Mouse (Mus musculus) right cerebral cortex, adult 2 months (tissue): ENCODE measurements at regions not wholly inside any gene's neighbourhood (a gene's known extent, or its start where the extent isn't known, plus 50 kb on each side); places are given as distances from the start of the nearest gene placed in this dataset.
A peak's percentile ranks its signal among the peaks of the same experiment; 100 is the strongest.
"Not testable (repeated sequence)": the region's sequence is repeated elsewhere in the genome, so short reads cannot be mapped to it uniquely, and the experiment has no call there.

Experiments
- DNase-seq, 2 experiments: peaks; one replicate each; pipeline ENCODE4 v3.0.0; 2021 to 2022; ENCODE audit warnings: low spot score in 2 of 2

DNA sequence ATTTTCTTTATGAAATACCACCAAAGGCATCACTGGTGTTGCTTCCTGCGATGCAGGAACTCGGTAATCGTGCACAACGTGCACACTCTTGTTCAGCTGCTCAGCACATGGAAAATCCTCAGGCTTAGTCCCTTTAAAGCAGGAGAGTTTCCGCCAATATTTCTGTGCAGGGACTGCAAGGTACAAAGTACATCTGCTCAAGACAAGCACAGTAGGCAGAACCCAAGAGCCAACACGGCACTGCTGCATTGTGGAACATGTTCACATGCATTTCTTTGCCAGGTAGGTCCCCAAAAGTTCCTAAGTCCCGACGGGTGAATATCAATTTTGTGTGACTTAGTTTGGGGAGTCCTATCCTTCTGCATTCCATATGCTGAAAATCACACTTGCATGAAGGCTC, 808.0 kb upstream of the Pou3f3 start:
- DNase-seq: no peak

- DNase-seq: no peak
These were observed 807.4 kb upstream of the Pou3f3 start for GRCm38 (mm10) chr1:41888213-41888612.

DNA sequence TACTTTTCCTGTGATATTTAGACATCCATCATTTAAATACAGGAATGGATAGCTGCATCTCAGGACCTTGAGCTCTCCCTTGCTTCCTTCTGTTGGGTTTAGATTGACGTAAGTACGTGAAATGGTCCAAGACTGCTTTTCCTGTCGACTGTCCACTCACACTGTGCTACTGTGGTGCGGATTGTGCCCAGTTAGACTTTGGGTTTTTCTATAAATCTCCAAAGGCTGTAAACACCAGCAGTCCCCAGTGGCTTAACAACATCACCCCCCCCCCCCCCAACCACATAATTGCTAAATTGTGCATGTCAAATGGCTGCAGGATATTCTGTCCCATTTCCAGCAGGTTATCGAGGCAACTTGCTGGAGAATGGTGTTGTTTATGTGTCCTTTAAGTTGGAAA, 806.6 kb upstream of the Pou3f3 start:
- DNase-seq: no peak

- no peak for DNase-seq
These were observed 805.6 kb upstream of the Pou3f3 start for GRCm38 (mm10) chr1:41889940-41890339.

- DNase-seq: peak in 1 of 2 experiments; percentile 36
These were observed 804.6 kb upstream of the Pou3f3 start for GRCm38 (mm10) chr1:41890714-41891689.

GRCm38 (mm10) chr1:41891730-41892129, 803.8 kb upstream of the Pou3f3 start:
- peak; percentile 39 to 46 for DNase-seq

DNA sequence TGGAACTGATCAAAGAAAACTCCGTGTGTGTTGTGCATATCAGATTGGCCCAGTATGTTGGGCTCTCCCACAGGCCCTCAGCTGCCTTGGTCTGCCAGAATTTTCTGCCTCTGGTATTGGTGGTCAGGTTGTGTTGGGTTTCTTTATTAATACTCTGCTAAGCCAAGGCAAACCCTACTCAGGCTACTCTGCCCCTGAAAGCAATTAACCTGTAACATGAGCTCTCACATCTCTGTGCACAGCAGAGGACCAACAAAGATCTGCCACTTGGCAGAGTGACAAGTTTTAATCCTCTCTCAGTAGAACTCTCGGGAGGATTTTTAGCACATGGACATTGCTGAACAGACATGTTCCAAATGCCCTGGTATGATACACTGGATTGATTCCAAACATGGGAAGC, 803.2 kb upstream of the Pou3f3 start:
- DNase-seq: no peak

DNA sequence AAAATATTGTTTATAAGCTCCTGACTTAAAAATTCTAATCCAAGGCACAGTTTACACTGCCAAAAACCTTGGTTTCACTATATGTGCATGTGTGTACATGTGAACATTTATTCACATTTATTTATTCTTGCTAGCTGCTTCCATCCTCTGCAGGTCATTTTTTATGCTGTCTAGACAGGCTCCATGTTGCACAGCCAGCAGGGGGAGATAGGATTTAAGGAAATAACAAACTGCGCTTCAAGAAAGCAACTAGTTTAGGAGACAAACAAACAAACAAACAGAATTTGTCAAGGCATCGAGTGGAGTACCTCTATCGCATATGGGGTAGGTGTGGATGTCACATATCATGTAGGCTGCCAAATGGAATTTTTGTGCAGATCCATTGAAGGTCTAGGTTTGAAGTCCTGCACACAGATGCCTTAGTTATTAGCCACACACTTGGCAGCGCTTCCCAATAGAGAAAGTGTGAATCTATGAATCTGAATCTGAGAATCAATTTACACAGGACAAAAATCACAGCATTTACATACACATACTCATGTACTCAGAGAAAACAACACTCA, 797.7 kb upstream of the Pou3f3 start:
- peak; percentile 55 to 73 for DNase-seq

GRCm38 (mm10) chr1:41900370-41900769, 795.2 kb upstream of the Pou3f3 start:
- DNase-seq: no peak

DNA sequence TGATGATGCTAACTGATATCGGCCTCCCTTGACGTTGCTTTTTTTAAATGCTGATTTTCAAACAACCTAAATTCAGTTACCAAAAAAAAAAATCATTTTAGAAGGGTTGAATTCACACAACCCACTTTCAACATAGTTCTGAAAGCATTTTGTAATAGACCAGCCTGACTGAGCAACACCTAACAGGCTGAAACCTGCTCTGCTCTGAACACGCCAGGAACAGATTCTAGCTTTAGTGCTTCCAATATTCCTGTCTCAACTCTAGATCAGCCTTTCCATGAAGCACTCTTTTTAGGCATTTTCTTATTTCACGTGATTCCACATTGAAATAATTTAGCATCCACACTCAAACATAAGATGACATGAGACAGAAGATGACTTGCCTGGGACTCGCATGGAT, 789.6 kb upstream of the Pou3f3 start:
- DNase-seq: no peak

DNA sequence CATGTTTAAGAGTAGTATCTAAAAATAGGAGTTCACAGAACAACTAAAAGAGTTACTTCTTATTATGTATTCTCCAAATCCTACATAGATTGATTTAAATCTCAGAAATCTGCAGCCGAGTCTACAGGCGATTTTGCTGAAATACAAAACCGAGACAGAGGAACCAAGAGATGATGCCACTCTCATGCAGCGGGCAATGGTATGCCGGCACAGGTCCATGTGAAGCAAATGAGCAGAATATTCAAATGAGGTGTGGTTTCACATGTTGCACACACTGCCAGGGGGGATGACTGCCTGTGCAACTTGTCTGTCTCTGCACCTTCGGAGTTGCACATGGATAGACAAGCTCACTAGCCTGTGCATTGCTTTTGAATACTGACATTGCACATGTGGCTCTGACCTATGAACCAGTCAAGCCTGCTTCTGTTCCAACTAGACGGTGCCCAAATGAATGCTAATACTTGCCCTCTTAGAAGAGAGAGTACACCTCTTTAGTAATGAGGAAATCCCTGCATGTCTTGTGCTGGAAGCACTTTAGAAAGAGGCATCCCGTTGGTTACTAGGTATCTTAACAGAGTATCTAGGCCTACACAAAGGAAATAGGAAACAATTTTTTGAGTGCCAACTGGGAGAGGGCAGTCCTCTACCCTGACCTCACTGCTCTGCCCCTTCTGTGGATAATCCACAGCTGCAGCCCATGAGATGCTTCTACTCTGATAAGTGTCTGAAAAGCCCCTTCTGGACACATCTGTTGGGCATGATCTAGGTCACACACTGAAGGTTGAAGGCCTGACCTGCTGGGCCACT, 787.4 kb upstream of the Pou3f3 start:
- DNase-seq: no peak

- DNase-seq: no peak
These were observed 786.8 kb upstream of the Pou3f3 start for GRCm38 (mm10) chr1:41908808-41909110.

DNA sequence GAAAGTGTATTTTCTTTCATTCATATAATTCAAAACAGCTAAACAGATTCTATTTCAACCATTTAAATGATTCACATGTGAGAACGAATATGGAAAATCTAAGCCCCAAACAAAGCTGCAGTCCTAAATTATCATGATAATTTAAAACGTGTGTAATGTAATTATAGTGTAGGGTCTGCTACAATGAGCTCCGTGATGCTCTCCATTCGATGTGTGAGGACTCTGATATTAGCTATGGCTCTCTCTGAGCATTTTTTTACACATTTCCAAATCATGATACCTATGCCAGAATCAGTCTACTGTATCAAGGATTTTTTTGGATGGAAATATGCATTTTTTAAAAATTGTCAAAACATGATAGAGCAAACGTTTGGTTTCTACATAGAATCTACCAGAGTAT, 785.8 kb upstream of the Pou3f3 start:
- no peak for DNase-seq

- DNase-seq: no peak
These were observed 778.7 kb upstream of the Pou3f3 start for GRCm38 (mm10) chr1:41916730-41917347.

- not testable (repeated sequence) for DNase-seq
These were observed 777.8 kb upstream of the Pou3f3 start for GRCm38 (mm10) chr1:41917807-41918206.

DNA sequence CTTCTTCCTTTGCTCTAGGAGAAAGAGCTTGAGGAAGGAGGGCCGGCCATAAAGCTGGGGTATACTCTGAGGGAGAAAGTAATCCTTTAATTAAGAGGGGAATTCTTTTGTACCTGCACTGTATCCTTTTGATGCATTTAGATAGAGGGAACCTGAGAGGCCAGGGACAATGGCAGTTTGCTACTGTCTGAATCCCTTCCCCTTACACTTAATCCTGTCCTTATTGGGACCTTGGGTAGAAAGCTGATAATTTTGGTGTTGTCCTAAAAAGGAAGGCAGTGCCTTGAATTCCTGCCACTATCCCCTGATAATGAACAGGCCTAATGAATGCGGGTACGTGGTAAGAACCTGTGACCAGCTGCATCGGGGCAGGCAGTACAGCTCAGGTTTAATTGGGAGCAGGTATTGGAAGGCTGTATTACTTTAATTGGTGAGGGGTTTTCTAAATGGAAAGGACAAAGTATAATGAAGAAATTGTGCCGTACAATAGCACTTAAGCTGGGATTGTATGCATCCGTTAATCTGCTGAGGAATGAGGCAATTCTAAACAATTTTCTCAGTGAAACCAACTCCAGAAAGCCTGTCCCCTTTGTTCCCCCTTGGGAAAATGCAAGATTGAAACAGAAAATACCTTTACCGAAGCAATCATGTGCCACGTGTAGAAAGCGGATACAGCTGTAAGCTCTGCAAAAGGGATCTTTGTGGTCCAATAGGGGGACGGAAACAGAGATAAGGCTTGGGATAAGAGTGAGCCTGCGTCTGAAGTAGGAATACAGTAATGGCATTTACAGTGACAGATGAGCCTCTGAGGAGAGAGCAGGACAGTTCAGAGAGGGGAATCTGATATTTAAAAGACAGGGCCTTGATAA, 776.9 kb upstream of the Pou3f3 start:
- DNase-seq: no peak

GRCm38 (mm10) chr1:41933777-41934176, 761.8 kb upstream of the Pou3f3 start:
- DNase-seq: no peak

- no peak for DNase-seq
These were observed 759.6 kb upstream of the Pou3f3 start for GRCm38 (mm10) chr1:41935912-41936478.

GRCm38 (mm10) chr1:41960982-41961381, 734.6 kb upstream of the Pou3f3 start:
- DNase-seq: no peak

GRCm38 (mm10) chr1:41981545-41981944, 714.0 kb upstream of the Pou3f3 start:
- DNase-seq: peak in 1 of 2 experiments; percentile 3

DNA sequence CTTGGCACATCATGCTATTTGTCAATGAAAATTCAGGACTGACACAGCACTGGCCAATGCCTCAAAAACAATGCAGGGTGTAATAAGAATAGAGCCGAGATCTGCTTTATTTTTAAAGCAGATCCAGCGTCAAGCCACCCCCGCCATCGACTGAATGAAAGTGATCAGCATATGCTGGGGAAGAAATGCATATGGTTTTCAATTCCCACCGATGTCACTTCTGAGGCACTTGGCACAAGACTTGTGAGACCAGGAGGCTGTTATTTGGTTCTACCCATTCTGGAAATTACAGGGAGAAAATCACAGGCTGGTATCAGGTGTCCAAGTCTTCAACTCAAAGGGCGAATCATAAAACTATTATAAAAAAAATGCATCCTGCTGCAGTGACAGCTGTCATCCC, 689.3 kb upstream of the Pou3f3 start:
- peak; percentile 18 to 41 for DNase-seq
